Mouse (Mus musculus): Measurements from ENCODE around the gene Gm20696.

GRCm38 (mm10) chr6:99284019-99284418 lies 382.6 kb downstream of the Gm20696 start:
- no peak for TF ChIP-seq CTCF (IDR thresholded peaks at IDR 0.05; ENCODE audit: extremely low read depth, insufficient read depth, low read length)
- no peak for TF ChIP-seq POLR2A (IDR thresholded peaks at IDR 0.05; ENCODE audit: extremely low read depth, insufficient read depth, low read length)
